Mouse (Mus musculus) intestine, embryonic 14.5 days (tissue): ENCODE results near the gene Slc25a38. TPM values are rescaled to one million over a fixed set of nuclear protein-coding genes. Genes with fewer than 3 reads are reported as not detected.
A peak's percentile ranks its signal among the peaks of the same experiment; 100 is the strongest.
"Not testable (repeated sequence)": the region's sequence is repeated elsewhere in the genome, so short reads cannot be mapped to it uniquely, and the experiment has no call there.

Experiments used
- ATAC-seq: fragments of 200-750 bp; cut with Nextera tagmentation; replicated peaks from 2 replicates; pipeline ENCODE4 v1.8.0; 2017; ENCODE audit warnings: low read depth, moderate number of reproducible peaks, moderate TSS enrichment, moderate library complexity; ENCODE audit not compliant: low FRiP score, low TSS enrichment
- DNase-seq: peaks from one replicate; pipeline ENCODE4 v3.0.0-alpha.2; 2018; ENCODE audit warnings: low spot score
- H3K27ac ChIP-seq: fragments of 300-500 bp; sonication (generic); 2 replicates; pipeline ENCODE4 v1.5.1; 2014; ENCODE audit warnings: low read depth, mild to moderate bottlenecking, control low read depth
- H3K27me3 ChIP-seq: fragments of 300-500 bp; sonication (generic); replicated peaks from 2 replicates; pipeline ENCODE4 v1.6.1; 2014; ENCODE audit warnings: low read length, control low read depth; ENCODE audit not compliant: control insufficient read depth, insufficient read depth
- H3K36me3 ChIP-seq: fragments of 300-500 bp; sonication (generic); 2 replicates; pipeline ENCODE4 v1.6.1; 2014; ENCODE audit warnings: low read length, control low read depth; ENCODE audit not compliant: control insufficient read depth, insufficient read depth
- H3K4me1 ChIP-seq: fragments of 300-500 bp; sonication (generic); replicated peaks from 2 replicates; pipeline ENCODE4 v1.6.1; 2014; ENCODE audit warnings: low read length, control low read depth, mixed read lengths; ENCODE audit not compliant: control insufficient read depth, insufficient read depth
- H3K4me2 ChIP-seq: fragments of 300-500 bp; sonication (generic); 2 replicates; pipeline ENCODE4 v1.6.1; 2014; ENCODE audit warnings: low read length
- H3K4me3 ChIP-seq: fragments of 300-500 bp; sonication (generic); 2 replicates; pipeline ENCODE4 v1.5.1; 2014; ENCODE audit warnings: low read depth, low read length, control low read depth, mixed read lengths
- H3K9ac ChIP-seq: fragments of 300-500 bp; sonication (generic); 2 replicates; pipeline ENCODE4 v1.6.1; 2014; ENCODE audit warnings: mild to moderate bottlenecking, low read length
- H3K9me3 ChIP-seq: fragments of 300-500 bp; sonication (generic); 2 replicates; pipeline ENCODE4 v1.6.1; 2016; ENCODE audit warnings: low read length, control low read depth; ENCODE audit not compliant: control insufficient read depth
- WGBS: fragments of 180-500 bp; shearing (Covaris S2); extraction: QIAGEN DNeasy Blood & Tissue Kit; methylation state at CpG from one replicate; pipeline ENCODE4 v1.1.7; 2014; 5-methylcytosine and 5-hydroxymethylcytosine counted together
- polyA plus RNA-seq: library from polyadenylated mRNA; unstranded; fragments of >200 nt; fragmentation: Nextera tagmentation; extraction: Ambion mirVana; gene quantifications from 2 replicates; pipeline ENCODE4 v1.2.1, GENCODE M21; 2014

Gene Slc25a38
- polyA plus RNA-seq, 1 experiment from 2014 or later: 25.8 TPM

GRCm38 (mm10) chr9:120091086-120091485 is 19.1 kb upstream of the Slc25a38 start:
- no peak for DNase-seq
- H3K9me3 ChIP-seq: no peaks in the 10 kb centered on the region
- no peaks in the 10 kb centered on the region for H3K4me1 ChIP-seq
- H3K9ac ChIP-seq: no peak overlapping the region
- no peak overlapping the region for H3K4me3 ChIP-seq
- no peak for ATAC-seq
- H3K27me3 ChIP-seq: no peaks in the 10 kb centered on the region
- H3K27ac ChIP-seq: no peak overlapping the region
- no peaks in the 10 kb centered on the region for H3K36me3 ChIP-seq
- 87% methylated on average over 10 of the region's 10 CpGs for WGBS
- no peak overlapping the region for H3K4me2 ChIP-seq

GRCm38 (mm10) chr9:120091696-120092238 is 18.4 kb upstream of the Slc25a38 start, which contains the start of gene Ccr8:
Gene Ccr8, plus strand, starts transcription at chr9:120092114.
- Histone ChIP-seq H3K27ac (no peak within 1 kb of the TSS), H3K9ac (no peak within 1 kb of the TSS), H3K4me1 (no peaks in the 10 kb centered on the region), H3K27me3 (no peaks in the 10 kb centered on the region), H3K36me3 (no peaks in the 10 kb centered on the region), H3K4me2 (no peak within 1 kb of the TSS), H3K9me3 (no peaks in the 10 kb centered on the region), H3K4me3 (no peak within 1 kb of the TSS)
- ATAC-seq (no peak), DNase-seq (no peak)
- 72% methylated on average over 5 of the region's 5 CpGs for WGBS

- DNase-seq (no peak), ATAC-seq (no peak)
- H3K9ac ChIP-seq: no peak overlapping the region
- H3K4me2 ChIP-seq: no peak overlapping the region
- H3K27ac ChIP-seq: no peak overlapping the region
- H3K4me3 ChIP-seq: no peak overlapping the region
- H3K4me1 ChIP-seq: no peaks in the 10 kb centered on the region
- WGBS: 87% methylated on average over 13 of the region's 13 CpGs
- H3K9me3 ChIP-seq: no peaks in the 10 kb centered on the region
- no peaks in the 10 kb centered on the region for H3K36me3 ChIP-seq
- H3K27me3 ChIP-seq: no peaks in the 10 kb centered on the region
These were observed 16.5 kb upstream of the Slc25a38 start for GRCm38 (mm10) chr9:120093701-120094100.

GRCm38 (mm10) chr9:120095886-120096285 is 14.3 kb upstream of the Slc25a38 start:
- Histone ChIP-seq H3K9ac (no peak overlapping the region), H3K4me3 (no peak overlapping the region), H3K9me3 (no peaks in the 10 kb centered on the region), H3K4me2 (no peak overlapping the region), H3K4me1 (no peaks in the 10 kb centered on the region), H3K36me3 (no peaks in the 10 kb centered on the region), H3K27me3 (no peaks in the 10 kb centered on the region), H3K27ac (no peak overlapping the region)
- ATAC-seq (no peak), DNase-seq (no peak)
- 73% methylated on average over 7 of the region's 7 CpGs for WGBS

GRCm38 (mm10) chr9:120098682-120099081 is 11.5 kb upstream of the Slc25a38 start:
- peak; percentile 81 for DNase-seq
- no peak overlapping the region for H3K27ac ChIP-seq

GRCm38 (mm10) chr9:120099304-120099703 is 10.9 kb upstream of the Slc25a38 start:
- no peaks in the 10 kb centered on the region for H3K9me3 ChIP-seq
- no peaks in the 10 kb centered on the region for H3K4me1 ChIP-seq
- no peak overlapping the region for H3K4me2 ChIP-seq
- H3K27me3 ChIP-seq: no peaks in the 10 kb centered on the region
- H3K27ac ChIP-seq: no peak overlapping the region
- no peak overlapping the region for H3K4me3 ChIP-seq
- H3K36me3 ChIP-seq: no peaks in the 10 kb centered on the region
- ATAC-seq: no peak
- no peak overlapping the region for H3K9ac ChIP-seq
- DNase-seq: no peak
- 87% methylated on average over 8 of the region's 8 CpGs for WGBS

More at GRCm38 (mm10) chr9:120098682-120099081, 11.5 kb upstream of the Slc25a38 start:
- Histone ChIP-seq H3K36me3 (no peaks in the 10 kb centered on the region), H3K4me3 (no peak overlapping the region), H3K9ac (no peak overlapping the region), H3K9me3 (no peaks in the 10 kb centered on the region), H3K4me2 (no peak overlapping the region), H3K4me1 (no peaks in the 10 kb centered on the region), H3K27me3 (no peaks in the 10 kb centered on the region)
- WGBS: 21% methylated on average over 7 of the region's 7 CpGs
- ATAC-seq: no peak

GRCm38 (mm10) chr9:120101165-120101564 is 9.0 kb upstream of the Slc25a38 start:
- Histone ChIP-seq H3K36me3 (no peaks in the 10 kb centered on the region), H3K9me3 (no peaks in the 10 kb centered on the region), H3K9ac (no peak overlapping the region), H3K27me3 (no peaks in the 10 kb centered on the region), H3K27ac (no peak overlapping the region), H3K4me1 (no peaks in the 10 kb centered on the region), H3K4me3 (no peak overlapping the region), H3K4me2 (no peak overlapping the region)
- DNase-seq (no peak), ATAC-seq (no peak)
- WGBS: 88% methylated on average over 2 of the region's 2 CpGs

GRCm38 (mm10) chr9:120108953-120109352 is 1.2 kb upstream of the Slc25a38 start:
- H3K4me1 ChIP-seq, H3K36me3 ChIP-seq, H3K27me3 ChIP-seq, ATAC-seq, H3K27ac ChIP-seq, H3K9ac ChIP-seq, H3K4me2 ChIP-seq, H3K4me3 ChIP-seq, H3K9me3 ChIP-seq: not testable (repeated sequence)
- 94% methylated on average over 12 of the region's 12 CpGs for WGBS
- peak; percentile 32 for DNase-seq
